Mouse (Mus musculus) cerebellum, postnatal 14 days (tissue): ENCODE measurements at regions not wholly inside any gene's neighbourhood (a gene's known extent, or its start where the extent isn't known, plus 50 kb on each side); places are given as distances from the start of the nearest gene placed in this dataset.

ENCODE experiments used
- DNase-seq, 2 experiments: peaks; one replicate each; pipeline ENCODE4 v3.0.0; 2021; ENCODE audit warnings: mixed read lengths in 2 of 2

DNA sequence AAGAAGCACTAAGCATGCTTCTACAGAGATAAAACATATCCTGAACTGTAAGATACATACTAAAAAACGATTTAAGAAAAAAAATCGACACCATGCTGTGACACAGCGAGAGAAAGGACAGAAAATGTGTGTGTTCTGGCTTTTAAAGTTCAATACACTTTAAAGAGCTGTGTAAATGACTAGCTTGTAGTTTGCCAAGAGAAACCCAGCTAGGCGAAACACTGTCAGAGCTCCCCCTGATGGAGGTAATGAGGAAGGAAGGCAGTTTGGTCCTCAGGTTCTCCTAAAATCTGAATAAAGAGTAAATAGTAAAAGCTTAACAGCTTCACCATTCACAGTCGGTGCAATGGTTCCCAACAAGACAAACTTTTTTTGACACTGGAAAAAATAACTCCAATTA, 67.1 kb upstream of the Gabrg2 start:
- peak; percentile 65 to 75 for DNase-seq

DNA sequence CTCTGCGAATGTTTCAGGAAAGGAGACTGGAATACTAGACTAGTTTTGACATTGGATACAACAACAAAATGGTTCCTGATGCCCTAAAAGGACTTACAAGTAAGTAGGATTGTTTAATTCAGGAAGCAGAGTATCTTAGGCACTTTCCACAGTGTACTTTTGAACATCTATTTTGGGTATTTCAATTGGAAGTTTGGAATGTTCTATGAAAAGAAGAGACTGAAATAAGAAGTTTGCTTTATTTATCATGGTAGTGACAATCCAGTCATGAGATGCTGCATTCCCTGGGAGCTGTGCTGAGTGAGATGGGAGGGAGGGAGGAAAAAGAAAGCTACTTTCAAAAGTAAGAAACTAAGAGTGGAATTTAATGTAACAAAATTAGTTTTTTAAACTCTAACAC, 50.9 kb upstream of the Gabrg2 start:
- DNase-seq: no peak
